Mouse (Mus musculus): ENCODE data around the gene Pakap.
A peak's percentile ranks its signal among the peaks of the same experiment; 100 is the strongest.

Pakap gene

GRCm38 (mm10) chr4:57798286-57799018 lies 230.5 kb downstream of the Pakap start:
- no peak for DNase-seq (ENCODE audit: low read depth, low spot score)

- no peak for DNase-seq (ENCODE audit: low read depth, low spot score)
These were observed 231.3 kb downstream of the Pakap start for GRCm38 (mm10) chr4:57799297-57799696.

GRCm38 (mm10) chr4:57801239-57801638 lies 233.3 kb downstream of the Pakap start:
- DNase-seq (ENCODE audit: low read depth, low spot score) = no peak

GRCm38 (mm10) chr4:57801986-57802385 lies 234.0 kb downstream of the Pakap start:
- no peak for DNase-seq (ENCODE audit: low read depth, low spot score)

GRCm38 (mm10) chr4:57802411-57802810 lies 234.4 kb downstream of the Pakap start:
- DNase-seq (ENCODE audit: low read depth, low spot score) = no peak

- DNase-seq (ENCODE audit: low read depth, low spot score) = no peak
These were observed 236.9 kb downstream of the Pakap start for GRCm38 (mm10) chr4:57804902-57805301.

- no peak for DNase-seq (ENCODE audit: low read depth, low spot score)
These were observed 241.5 kb downstream of the Pakap start for GRCm38 (mm10) chr4:57809449-57809848.

- DNase-seq (ENCODE audit: low read depth, low spot score) = no peak
These were observed 244.1 kb downstream of the Pakap start for GRCm38 (mm10) chr4:57812075-57812474.

- DNase-seq (ENCODE audit: low read depth, low spot score) = no peak
These were observed 245.1 kb downstream of the Pakap start for GRCm38 (mm10) chr4:57812916-57813575.

GRCm38 (mm10) chr4:57813576-57813945 lies 245.6 kb downstream of the Pakap start:
- peak; percentile 82 for DNase-seq (ENCODE audit: low read depth, low spot score)

GRCm38 (mm10) chr4:57815355-57815754 lies 247.4 kb downstream of the Pakap start:
- DNase-seq (ENCODE audit: low read depth, low spot score) = no peak

- DNase-seq (ENCODE audit: low read depth, low spot score) = no peak
These were observed 248.2 kb downstream of the Pakap start for GRCm38 (mm10) chr4:57816146-57816545.

- DNase-seq (ENCODE audit: low read depth, low spot score) = no peak
These were observed 252.9 kb downstream of the Pakap start for GRCm38 (mm10) chr4:57820839-57821374.

- no peak for DNase-seq (ENCODE audit: low read depth, low spot score)
These were observed 253.8 kb downstream of the Pakap start for GRCm38 (mm10) chr4:57821556-57822356.

- DNase-seq (ENCODE audit: low read depth, low spot score) = no peak
These were observed 254.7 kb downstream of the Pakap start for GRCm38 (mm10) chr4:57822641-57823040.

GRCm38 (mm10) chr4:57824626-57825240 lies 256.8 kb downstream of the Pakap start:
- DNase-seq (ENCODE audit: low read depth, low spot score) = no peak

GRCm38 (mm10) chr4:57826272-57826671 lies 258.3 kb downstream of the Pakap start:
- no peak for DNase-seq (ENCODE audit: low read depth, low spot score)

GRCm38 (mm10) chr4:57829131-57829530 lies 261.2 kb downstream of the Pakap start:
- DNase-seq (ENCODE audit: low read depth, low spot score) = no peak

- DNase-seq (ENCODE audit: low read depth, low spot score) = no peak
These were observed 261.8 kb downstream of the Pakap start for GRCm38 (mm10) chr4:57829740-57830139.

- peak; percentile 21 for DNase-seq (ENCODE audit: low read depth, low spot score)
These were observed 264.3 kb downstream of the Pakap start for GRCm38 (mm10) chr4:57832318-57832717.

- DNase-seq (ENCODE audit: low read depth, low spot score) = no peak
These were observed 265.1 kb downstream of the Pakap start for GRCm38 (mm10) chr4:57833060-57833459.

GRCm38 (mm10) chr4:57834141-57834540 lies 266.2 kb downstream of the Pakap start:
- DNase-seq (ENCODE audit: low read depth, low spot score) = peak; percentile 53
